Mouse (Mus musculus) adrenal gland, postnatal 36 days (tissue): ENCODE measurements around the gene Fut1. TPM values are rescaled to one million over a fixed set of nuclear protein-coding genes. Genes with fewer than 3 reads are reported as not detected.
"Not testable (repeated sequence)": the region's sequence is repeated elsewhere in the genome, so short reads cannot be mapped to it uniquely, and the experiment has no call there.

Source experiments
- DNase-seq, 2 experiments: peaks; one replicate each; pipeline ENCODE4 v3.0.0; 2021; ENCODE audit warnings: mixed read lengths in 1 of 2
- total RNA-seq, 2 experiments: library from RNA; stranded (reverse); gene quantifications; 2 replicates each; pipeline ENCODE4 v1.2.3; 2021

Gene Fut1
- total RNA-seq, 2 experiments from 2014 or later, result not detected

- DNase-seq, result peak; percentile 93 to 94
Measured at GRCm38 (mm10) chr7:45638623-45639401, 21.7 kb downstream of the Fut1 start.

GRCm38 (mm10) chr7:45639561-45640027 lies 22.5 kb downstream of the Fut1 start, which contains the start of gene Mamstr:
Mamstr (plus strand) TSS chr7:45639977.
- DNase-seq, result no peak

GRCm38 (mm10) chr7:45640191-45640957 lies 23.3 kb downstream of the Fut1 start:
- DNase-seq, result no peak

DNA sequence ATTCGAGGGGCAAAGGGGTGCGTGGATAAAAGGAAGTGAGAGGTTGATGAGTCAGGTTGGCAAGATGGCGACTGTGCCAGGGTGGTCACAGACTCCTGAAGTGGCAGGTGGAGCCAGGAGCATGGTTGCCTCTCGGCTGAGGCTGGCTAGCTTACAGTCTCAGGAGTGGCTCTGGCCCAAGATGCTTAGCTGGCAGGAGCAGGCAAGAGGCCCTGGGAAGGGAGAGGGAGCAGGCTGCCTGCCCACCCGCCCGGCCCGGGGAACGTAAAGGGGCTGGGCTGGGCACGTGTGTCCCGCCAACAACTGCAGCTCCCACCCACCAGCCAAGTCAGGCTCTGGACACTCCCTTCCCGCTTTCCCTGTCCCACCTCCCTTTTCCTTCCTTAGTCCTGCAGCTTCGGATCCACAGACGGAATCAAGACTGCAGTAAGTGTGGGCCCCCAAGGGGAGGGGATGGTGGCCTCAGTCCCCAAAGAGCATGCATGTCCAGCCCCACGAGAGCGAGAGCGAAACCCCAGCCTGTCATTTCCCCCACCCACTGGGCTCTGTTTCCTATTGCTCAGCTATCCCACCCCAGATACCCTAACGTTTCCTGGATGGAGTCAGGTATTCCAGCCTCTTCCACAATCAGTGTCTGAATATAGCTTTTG lies 24.4 kb downstream of the Fut1 start:
- peak in 1 of 2 experiments; percentile 40 for DNase-seq

- peak in 1 of 2 experiments; percentile 8 for DNase-seq
Measured at GRCm38 (mm10) chr7:45642083-45642482, 25.0 kb downstream of the Fut1 start.

DNA sequence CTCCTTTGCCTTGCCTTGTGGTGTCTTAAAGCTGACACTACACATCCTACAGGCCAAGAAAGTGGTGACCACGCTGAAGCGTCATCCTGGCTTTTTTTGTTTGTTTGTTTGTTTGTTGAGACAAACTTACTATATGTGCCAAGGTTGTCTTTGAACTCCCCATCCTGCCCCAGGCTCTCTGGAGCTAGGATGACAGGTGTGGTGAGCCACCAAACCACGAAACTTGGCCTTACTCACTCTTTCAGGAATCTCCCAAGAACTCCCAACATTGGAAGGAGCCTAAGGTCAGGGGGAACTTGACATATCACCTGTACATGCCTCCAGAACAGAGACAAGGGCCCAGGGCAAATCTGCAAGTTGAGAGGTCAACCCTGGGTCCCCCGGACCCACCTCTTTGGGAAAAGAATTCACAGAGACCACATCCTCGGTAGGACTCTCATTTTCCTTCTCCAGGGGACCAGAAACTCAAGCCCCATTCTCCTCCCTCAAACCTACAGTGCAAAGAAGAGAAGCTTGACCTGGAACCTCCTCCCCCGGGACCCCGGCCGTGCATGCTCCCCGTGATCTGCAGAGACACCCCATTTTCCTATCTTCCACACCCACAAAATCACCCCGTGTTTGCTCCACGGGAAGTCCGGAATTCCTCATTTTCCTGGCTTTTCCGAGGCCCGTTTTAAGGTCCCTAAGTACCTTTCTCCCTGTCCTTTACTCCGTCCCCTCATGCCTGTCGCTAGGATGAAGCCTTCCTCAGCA lies 25.6 kb downstream of the Fut1 start:
- DNase-seq, result no peak

DNA sequence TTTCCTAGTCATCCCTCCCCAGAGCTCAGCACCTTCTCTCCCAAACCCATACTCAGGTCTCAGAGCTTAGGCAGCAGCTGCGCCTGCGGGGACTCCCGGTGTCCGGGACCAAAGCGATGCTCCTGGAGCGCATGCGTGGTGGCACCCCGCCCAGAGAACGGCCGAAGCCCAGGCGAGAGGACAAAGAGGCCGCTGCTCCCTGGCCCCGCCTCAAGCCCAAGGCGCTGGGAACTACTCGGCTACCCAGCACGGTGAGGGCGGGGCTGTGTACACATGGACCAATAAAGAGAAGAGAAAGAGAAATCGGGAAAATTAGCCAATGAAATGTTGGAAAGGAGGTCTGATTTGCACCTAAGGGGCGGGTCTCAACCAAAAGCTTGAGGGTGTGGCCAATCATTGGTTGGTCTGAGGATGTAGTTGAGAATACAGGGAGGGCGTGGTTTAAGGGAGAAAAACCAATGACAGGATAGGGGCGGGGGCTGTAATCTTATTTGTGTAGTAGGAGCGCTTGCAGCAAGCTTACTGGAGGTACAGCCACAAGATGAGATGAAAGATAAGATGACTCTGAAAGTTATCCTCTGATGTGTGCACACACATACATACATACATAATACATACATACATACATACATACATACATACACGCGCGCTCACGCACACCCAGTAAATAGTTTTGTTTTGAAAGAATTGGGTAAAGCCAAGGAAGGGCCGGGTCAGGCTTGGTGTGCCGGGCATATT lies 26.5 kb downstream of the Fut1 start:
- DNase-seq, result peak; percentile 94 to 97

DNA sequence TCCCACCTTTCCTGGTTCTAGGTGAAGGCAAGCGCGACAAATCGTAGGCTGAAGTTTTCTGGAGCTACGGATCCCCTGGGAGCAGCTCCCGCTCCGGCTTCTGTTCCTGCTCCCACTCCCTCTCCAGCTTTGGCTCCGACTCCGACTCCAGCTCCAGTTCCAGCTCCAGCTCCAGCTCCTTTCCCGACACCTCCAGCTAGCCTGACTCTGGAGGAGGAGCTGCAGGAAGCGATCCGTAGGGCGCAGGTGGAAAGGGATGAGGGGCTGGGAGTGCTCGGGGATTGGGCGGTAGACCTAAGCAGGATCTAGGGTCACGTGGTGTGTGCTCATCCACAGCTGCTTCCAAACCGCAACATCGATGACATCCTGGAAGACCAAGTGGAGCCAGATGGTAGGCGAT lies 27.1 kb downstream of the Fut1 start:
- peak in 1 of 2 experiments; percentile 37 for DNase-seq

GRCm38 (mm10) chr7:45644872-45645590 lies 27.9 kb downstream of the Fut1 start:
- no peak for DNase-seq

DNA sequence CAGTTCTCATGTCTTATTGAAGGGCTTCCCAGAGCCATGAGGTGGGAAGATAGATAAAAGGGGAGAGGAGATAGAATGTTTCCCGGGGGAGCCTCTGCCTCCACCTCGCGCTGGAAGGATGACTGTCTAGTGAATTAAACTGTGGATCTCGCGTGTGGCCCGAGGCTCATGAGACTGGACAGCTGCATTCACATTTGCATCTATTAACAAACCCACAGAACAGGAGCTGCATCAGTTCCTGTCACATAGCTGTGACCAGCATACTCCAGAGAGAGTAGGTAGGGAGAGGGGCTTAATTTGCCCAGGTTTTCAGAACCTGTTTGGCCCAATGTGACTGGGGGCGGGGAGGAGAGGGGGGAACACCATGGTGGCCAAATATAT lies 28.5 kb downstream of the Fut1 start:
- no peak for DNase-seq

- DNase-seq, result peak; percentile 46 to 55
Measured at GRCm38 (mm10) chr7:45646671-45647070, 29.6 kb downstream of the Fut1 start.

DNA sequence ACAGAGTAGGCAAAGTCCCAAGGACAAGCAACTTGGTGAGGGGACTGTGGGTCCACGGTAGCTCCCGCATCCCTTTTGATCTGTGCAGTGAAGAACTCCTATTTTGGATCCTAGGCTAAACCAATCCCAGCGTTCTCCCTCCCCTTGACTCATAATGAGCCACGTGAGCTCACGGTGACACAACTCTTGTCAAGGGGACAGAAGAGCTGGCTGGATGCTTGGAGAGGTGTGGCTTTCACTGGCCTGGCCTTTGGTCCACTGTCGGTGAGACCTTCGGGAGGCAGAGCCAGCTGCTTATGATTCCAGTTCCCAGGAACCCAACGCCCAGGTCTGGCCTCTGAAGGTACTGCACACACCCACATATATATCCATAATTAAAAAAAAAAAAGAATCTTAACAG lies 32.3 kb downstream of the Fut1 start:
- peak; percentile 60 to 72 for DNase-seq

- DNase-seq, result not testable (repeated sequence)
Measured at GRCm38 (mm10) chr7:45650484-45650883, 33.4 kb downstream of the Fut1 start.

- DNase-seq, result no peak
Measured at GRCm38 (mm10) chr7:45654424-45655047, 37.4 kb downstream of the Fut1 start.

- DNase-seq, result no peak
Measured at GRCm38 (mm10) chr7:45660746-45661478, 43.8 kb downstream of the Fut1 start.

GRCm38 (mm10) chr7:45661702-45662101 lies 44.6 kb downstream of the Fut1 start:
- not testable (repeated sequence) for DNase-seq

DNA sequence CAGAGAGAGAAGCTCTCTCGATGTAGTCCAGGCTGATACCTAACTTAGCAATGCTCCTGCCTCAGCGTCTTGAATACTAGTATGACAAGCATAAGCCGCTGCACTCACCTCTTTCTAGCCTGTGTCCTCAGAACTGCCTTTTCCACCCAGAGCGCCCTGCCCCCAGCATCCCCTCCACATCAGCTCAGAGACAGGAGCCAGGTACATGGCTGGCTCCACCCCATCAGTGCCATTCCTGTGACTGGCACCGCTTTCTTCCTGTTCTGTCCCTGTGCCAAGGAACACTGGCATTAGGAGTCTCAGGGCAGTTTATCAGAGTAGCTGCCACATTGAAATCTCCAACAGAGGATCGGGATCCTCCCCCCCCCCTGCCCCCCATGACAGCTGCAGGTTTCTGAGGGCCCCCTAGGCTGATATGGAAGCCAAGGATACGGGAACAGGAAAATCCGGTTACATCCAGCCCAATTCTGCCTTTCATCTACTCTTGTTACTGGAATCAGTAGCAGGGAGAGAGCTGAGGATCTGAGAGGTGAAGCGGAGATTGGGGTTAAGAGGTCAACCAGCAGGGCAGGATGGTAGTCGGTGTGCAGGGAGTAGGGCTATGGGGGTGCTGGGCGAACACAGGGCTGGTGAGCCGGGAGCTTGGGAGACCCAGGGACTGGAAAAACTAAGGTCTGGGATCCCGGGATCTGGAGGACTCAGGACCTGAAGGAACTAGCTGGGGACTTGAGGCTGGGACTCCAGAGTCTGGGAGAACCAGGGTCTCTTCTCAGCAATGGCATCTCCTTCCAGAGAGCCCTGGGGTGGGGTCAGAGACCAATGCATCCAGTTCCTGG lies 48.4 kb downstream of the Fut1 start:
- no peak for DNase-seq

DNA sequence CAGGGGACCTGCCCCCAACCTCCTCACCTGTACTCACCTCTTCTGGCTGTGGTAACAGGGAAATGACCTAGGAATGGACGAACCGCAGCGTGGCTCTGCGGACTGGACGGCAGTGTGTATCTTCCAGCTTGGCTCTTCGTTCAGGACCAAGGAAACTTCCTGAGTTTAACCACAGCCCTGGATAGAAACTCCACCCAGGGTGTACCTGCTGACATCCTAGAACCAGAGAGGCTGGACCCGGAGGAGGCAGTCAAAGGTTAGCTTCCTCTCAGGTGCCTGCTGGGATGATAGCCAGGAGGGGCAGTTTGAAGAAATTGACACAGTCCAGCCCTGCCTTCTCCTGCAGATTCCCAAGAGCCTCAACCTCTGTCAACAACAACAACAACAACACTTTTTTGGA lies 49.1 kb downstream of the Fut1 start, which contains the start of gene Fut2:
Gene Fut2, minus strand, starts transcription at position 234 of the 400 bp plus-strand sequence.
- DNase-seq, result no peak
